Mouse (Mus musculus) cerebellum, postnatal 36 days (tissue): ENCODE data around the gene Efl1.

ENCODE experiments used
- DNase-seq, 2 experiments: peaks; one replicate each; pipeline ENCODE4 v3.0.0; 2021 to 2022; ENCODE audit warnings: mixed read lengths in 2 of 2

Gene Efl1

GRCm38 (mm10) chr7:82820661-82821060, 172.2 kb downstream of the Efl1 start:
- no peak for DNase-seq

DNA sequence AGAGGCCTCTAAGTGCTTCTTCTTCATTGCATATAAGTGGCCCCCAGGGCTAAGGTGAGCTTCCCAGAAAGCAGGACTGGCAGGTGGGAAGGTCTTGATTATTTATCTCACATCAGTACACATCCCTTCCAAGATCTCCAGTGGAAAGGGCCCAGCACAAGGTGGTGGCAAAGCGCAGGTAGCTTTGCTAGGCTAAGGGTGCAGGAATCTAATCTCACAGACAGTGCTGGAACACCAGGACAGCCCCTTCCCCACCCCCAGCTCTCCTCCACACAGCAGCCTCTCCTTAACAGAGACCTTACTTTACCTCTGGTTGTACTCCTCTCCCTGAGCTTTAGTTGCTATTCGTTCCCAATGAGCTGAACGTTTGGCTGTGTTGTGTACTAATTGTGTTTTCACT, 173.1 kb downstream of the Efl1 start:
- no peak for DNase-seq

DNA sequence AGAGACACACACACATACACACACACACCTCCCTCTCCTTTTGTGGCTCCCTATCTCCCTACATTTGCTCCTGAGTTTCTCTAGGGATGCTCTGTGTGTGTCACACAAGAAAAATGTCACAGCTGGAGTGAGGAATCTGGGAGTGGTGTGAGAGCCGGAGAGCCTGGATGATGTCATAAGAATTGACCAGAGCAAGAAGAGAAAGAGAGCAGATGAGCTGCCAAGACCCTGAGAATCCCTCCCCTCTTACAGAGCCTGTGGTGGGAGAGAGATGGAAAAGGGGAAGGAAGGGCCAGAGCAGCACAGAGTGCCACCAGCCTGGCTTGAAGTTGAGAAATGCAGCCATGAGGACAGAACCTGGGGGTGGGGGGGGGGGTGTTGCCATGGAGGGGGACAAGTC, 174.1 kb downstream of the Efl1 start:
- DNase-seq = no peak
